Mouse (Mus musculus) monocyte, adult 5-6 weeks (primary cell): ENCODE results near the gene Atg16l2. TPM values are rescaled to one million over a fixed set of nuclear protein-coding genes. Genes with fewer than 3 reads are reported as not detected.

ENCODE experiments used
- ATAC-seq: fragments of 153-309, 156-312 bp; replicated peaks from 2 replicates; pipeline ENCODE4 v1.8.0; 2017; ENCODE audit warnings: mild to moderate bottlenecking; ENCODE audit not compliant: low TSS enrichment, insufficient number of reproducible peaks, severe bottlenecking, poor library complexity, low FRiP score
- total RNA-seq: library from RNA; stranded (forward); fragments of 200-1000, 200-491, 200-594 nt; gene quantifications from 3 replicates; pipeline ENCODE4 v1.2.3, GENCODE M21; 2017

The Atg16l2 gene
- total RNA-seq, 1 experiment from 2014 or later, result 36.0 TPM

- 0 out of 2 replicates have a peak, but pooled peaks have one; percentile 6 for ATAC-seq
These were observed 5.6 kb downstream of the Atg16l2 start for GRCm38 (mm10) chr7:101296252-101297022.

- ATAC-seq, result no peak
These were observed 6.6 kb downstream of the Atg16l2 start for GRCm38 (mm10) chr7:101295438-101295837.

- ATAC-seq, result no peak
These were observed 8.4 kb downstream of the Atg16l2 start for GRCm38 (mm10) chr7:101293611-101294010.

GRCm38 (mm10) chr7:101293138-101293537 lies 8.9 kb downstream of the Atg16l2 start:
- no peak for ATAC-seq

- ATAC-seq, result no peak
These were observed 9.4 kb downstream of the Atg16l2 start for GRCm38 (mm10) chr7:101292696-101293095.

- no peak for ATAC-seq
These were observed 10.0 kb downstream of the Atg16l2 start for GRCm38 (mm10) chr7:101292086-101292485.

GRCm38 (mm10) chr7:101291641-101292040 lies 10.4 kb downstream of the Atg16l2 start:
- no peak for ATAC-seq

GRCm38 (mm10) chr7:101291211-101291610 lies 10.8 kb downstream of the Atg16l2 start:
- ATAC-seq, result no peak

- no peak for ATAC-seq
These were observed 11.7 kb downstream of the Atg16l2 start for GRCm38 (mm10) chr7:101290401-101290800.

- ATAC-seq, result no peak
These were observed 13.6 kb downstream of the Atg16l2 start for GRCm38 (mm10) chr7:101288436-101288835.

- no peak for ATAC-seq
These were observed 14.2 kb downstream of the Atg16l2 start for GRCm38 (mm10) chr7:101287820-101288219.

- no peak for ATAC-seq
These were observed 15.2 kb downstream of the Atg16l2 start for GRCm38 (mm10) chr7:101286891-101287290.

GRCm38 (mm10) chr7:101284504-101284903 lies 17.5 kb downstream of the Atg16l2 start:
- ATAC-seq, result no peak

- no peak for ATAC-seq
These were observed 19.3 kb downstream of the Atg16l2 start for GRCm38 (mm10) chr7:101282721-101283120.

- no peak for ATAC-seq
These were observed 29.4 kb downstream of the Atg16l2 start for GRCm38 (mm10) chr7:101272466-101273160.

- ATAC-seq, result no peak
These were observed 30.4 kb downstream of the Atg16l2 start for GRCm38 (mm10) chr7:101271602-101272001.

- no peak for ATAC-seq
These were observed 34.4 kb downstream of the Atg16l2 start for GRCm38 (mm10) chr7:101267457-101268259.

- no peak for ATAC-seq
These were observed 38.5 kb downstream of the Atg16l2 start for GRCm38 (mm10) chr7:101263511-101263910.

GRCm38 (mm10) chr7:101261941-101262546 lies 40.0 kb downstream of the Atg16l2 start:
- ATAC-seq, result no peak
